Mouse (Mus musculus) A20 (cell line): ENCODE data around the gene Prune2.

Experiments used
- DNase-seq: peaks from one replicate; pipeline ENCODE4 v3.0.0-alpha.2; 2011; ENCODE audit warnings: low read depth, low spot score

The Prune2 gene

GRCm38 (mm10) chr19:16955613-16956271, at the start of gene Prune2:
Gene Prune2, plus strand, starts transcription at chr19:16956118.
- no peak for DNase-seq

GRCm38 (mm10) chr19:16911507-16911906, 44.4 kb upstream of the Prune2 start:
- DNase-seq: no peak

GRCm38 (mm10) chr19:16924516-16924915, 31.4 kb upstream of the Prune2 start:
- no peak for DNase-seq

DNA sequence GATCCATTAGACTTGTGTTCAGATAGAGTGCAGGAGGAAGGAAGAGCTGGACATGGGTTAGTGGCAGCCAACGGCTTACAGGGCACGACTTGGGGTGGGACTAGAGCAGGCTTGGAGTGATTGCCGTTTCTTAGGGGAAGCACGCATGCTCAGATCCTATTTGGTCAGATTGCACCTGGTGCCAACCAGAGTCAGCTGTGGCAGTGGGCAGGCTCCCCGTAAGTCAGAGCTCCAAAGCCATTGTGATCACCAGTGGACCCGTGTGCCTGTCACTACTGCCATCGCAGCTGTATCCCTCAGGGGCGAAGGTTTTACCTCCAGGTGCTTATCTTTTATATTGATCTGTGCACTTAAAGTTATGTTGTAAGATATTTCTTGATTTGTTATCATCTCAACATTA, 21.3 kb upstream of the Prune2 start:
- no peak for DNase-seq

GRCm38 (mm10) chr19:16948794-16949313, 7.1 kb upstream of the Prune2 start:
- no peak for DNase-seq

GRCm38 (mm10) chr19:16949341-16949740, 6.6 kb upstream of the Prune2 start:
- no peak for DNase-seq

- no peak for DNase-seq
Measured at GRCm38 (mm10) chr19:16950051-16950450, 5.9 kb upstream of the Prune2 start.

DNA sequence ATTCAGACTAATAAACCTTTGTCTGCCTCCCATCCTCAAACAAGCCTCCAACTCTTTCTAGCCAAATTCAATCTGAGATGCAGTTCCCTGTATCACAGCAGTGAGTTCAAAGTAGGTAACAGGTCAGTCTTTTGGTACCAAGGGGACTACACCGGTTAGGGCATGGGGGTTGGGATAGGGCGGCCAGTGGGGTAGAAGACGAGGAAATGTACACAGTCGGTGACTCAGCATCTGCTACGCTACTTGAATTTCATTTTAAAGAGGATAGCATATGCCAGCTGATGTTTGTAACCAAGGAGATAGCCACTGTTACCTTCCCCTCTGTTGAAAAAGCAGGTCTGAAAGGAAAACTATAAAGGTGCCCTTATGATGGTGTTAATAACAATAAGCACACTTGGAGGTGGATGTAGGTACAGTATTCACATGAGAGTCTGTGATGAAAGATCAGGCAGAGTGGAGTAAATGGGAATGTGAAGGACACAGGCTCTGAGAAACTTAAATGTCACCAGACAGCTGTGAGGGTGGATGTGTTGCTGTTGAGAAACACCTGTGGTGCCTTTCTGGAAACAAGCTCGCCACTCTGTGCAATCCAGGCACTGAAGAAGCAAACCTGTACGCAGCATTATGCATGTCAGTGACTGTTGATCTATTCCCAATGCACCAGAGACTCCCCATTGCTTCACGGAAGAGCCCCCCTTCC, 5.1 kb upstream of the Prune2 start:
- DNase-seq: no peak

- no peak for DNase-seq
Measured at GRCm38 (mm10) chr19:16954736-16955135, 1.2 kb upstream of the Prune2 start.

GRCm38 (mm10) chr19:16955231-16955612, 696 bp upstream of the Prune2 start:
- no peak for DNase-seq

DNA sequence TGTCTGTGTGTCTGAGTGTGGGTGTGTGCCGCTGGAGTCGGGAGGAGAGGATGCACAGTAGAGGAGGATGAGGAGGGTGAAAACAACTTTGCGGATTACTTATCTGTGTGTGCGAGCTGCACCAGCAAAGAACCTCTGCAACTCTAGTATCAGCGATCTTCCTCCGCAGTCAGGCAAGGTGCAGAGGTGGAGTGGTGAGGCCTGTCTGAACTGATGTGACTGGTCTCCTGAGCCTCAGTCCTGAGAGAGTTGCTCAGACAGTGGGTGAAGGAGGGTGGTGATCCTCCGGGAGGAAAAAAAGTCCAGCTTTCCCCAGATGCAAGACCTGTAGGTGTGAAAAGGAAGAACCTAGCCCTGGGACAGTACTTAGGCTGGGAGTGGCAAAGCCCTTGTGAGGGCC, 401 bp downstream of the Prune2 start:
- no peak for DNase-seq

DNA sequence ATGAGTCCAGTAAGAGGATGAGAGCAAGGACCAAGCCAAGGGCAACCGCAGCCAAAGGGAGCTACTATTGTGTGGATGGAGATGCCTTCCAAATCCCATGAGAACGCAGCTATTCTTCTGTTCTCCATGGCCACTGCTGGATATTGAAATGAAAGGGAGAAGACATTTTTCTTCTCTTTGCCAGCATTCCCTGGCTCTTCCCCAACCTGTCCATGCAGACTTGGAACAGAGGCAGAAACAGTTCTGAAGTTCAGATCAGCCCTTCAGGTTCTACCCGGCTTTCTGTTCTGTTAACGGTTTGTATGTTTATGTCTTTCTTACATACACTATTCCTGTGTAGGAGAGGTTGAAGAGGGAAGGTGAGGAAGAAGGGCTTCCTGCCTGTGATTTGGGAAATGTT, 3.1 kb downstream of the Prune2 start:
- no peak for DNase-seq

DNA sequence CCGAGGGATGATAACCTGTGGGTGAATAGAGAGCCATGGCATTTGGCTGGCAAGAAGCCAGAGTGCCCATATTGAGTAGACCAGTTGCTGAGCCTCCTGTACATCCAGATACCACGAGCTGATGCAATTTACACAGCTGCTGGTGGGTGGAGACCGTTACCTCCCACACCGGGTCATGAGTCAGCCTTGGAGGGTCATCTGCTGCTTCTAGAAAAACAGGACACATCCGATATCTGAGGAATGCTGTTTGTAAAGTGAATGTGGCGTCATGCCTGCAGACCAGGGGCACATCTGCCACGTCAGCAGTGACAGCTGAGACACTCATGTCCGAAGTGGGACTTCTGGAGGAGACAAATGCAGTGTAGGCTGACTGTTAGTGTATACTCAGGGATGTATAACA, 3.6 kb downstream of the Prune2 start:
- no peak for DNase-seq

GRCm38 (mm10) chr19:16961036-16961435, 5.1 kb downstream of the Prune2 start:
- DNase-seq: no peak

DNA sequence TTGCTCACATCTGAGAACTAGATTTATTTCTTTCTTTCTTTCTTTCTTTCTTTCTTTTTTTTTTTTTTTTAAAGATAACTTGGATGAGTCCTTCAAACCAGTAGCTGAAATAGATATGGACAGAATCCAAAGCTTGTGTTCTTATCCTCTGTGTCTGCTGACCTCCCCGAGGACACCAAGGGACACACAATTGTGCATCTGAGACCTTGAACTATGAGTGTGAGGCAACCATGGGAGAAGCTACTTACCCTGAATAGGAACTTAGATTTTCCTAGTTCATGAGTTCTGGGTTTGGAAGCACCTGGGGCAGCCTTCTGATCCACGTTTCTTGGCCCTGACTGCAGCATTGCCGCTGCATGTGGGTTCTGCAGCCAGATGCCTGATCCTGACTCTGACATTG, 7.3 kb downstream of the Prune2 start:
- DNase-seq: no peak

- no peak for DNase-seq
Measured at GRCm38 (mm10) chr19:16968768-16969167, 12.8 kb downstream of the Prune2 start.

DNA sequence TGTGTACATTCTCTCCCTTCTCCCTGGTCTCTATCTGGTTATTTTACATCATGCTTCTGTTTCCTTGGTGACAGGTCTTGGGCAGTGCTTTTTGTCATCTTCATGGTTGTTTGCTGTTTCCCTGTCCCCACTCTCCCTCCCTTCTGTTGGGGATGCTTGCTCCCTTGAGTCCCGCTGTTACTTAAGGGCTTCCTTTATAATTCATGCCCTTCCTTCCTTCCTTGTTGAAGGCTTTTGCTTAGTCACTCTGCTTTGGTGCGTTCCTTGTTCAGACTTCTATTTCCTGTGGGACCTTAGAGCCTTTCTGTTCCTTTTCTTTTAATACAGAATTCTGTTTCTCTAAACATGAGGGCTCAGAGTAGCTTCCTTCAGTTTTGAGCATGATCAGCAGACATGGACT, 14.7 kb downstream of the Prune2 start:
- DNase-seq: no peak

DNA sequence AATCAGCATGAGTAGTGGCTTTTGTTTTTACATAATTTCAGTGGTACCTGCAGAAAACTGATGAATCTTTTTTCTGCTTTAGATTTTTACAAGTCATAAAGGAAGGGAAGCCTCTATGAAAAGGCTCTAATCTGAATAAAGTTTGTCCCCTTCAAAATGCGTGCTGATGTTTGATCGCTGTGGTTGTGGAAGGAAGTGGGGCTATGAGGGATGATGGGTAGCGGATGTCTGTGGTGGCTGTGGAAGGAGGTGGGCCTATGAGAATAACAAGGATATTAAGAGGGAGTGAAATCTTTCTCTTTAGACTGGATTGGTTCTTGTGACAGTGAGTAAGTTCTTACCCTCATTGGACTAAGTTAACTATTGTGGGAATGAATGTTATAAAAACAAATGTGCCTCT, 23.0 kb downstream of the Prune2 start:
- no peak for DNase-seq

GRCm38 (mm10) chr19:16981743-16982142, 25.8 kb downstream of the Prune2 start:
- DNase-seq: no peak

GRCm38 (mm10) chr19:16984897-16985296, 29.0 kb downstream of the Prune2 start:
- DNase-seq: peak; percentile 58

GRCm38 (mm10) chr19:16987984-16988383, 32.1 kb downstream of the Prune2 start:
- no peak for DNase-seq

GRCm38 (mm10) chr19:16992151-16992550, 36.2 kb downstream of the Prune2 start:
- DNase-seq: no peak

GRCm38 (mm10) chr19:16994260-16994659, 38.3 kb downstream of the Prune2 start:
- DNase-seq: no peak
